Mouse (Mus musculus): ENCODE results near the gene Copz1. TPM values are rescaled to one million over a fixed set of nuclear protein-coding genes. Genes with fewer than 3 reads are reported as not detected.

The Copz1 gene
- 35.9 and 39.4 TPM in 2 replicates for polyA plus RNA-seq (2012)

GRCm38 (mm10) chr15:103272419-103273279 is at the start of gene Copz1:
Copz1 (plus strand) TSS chr15:103272714.

GRCm38 (mm10) chr15:103239685-103240159 is 32.8 kb upstream of the Copz1 start, which contains the start of gene Cbx5:
Cbx5 (minus strand) TSS chr15:103239816.

DNA sequence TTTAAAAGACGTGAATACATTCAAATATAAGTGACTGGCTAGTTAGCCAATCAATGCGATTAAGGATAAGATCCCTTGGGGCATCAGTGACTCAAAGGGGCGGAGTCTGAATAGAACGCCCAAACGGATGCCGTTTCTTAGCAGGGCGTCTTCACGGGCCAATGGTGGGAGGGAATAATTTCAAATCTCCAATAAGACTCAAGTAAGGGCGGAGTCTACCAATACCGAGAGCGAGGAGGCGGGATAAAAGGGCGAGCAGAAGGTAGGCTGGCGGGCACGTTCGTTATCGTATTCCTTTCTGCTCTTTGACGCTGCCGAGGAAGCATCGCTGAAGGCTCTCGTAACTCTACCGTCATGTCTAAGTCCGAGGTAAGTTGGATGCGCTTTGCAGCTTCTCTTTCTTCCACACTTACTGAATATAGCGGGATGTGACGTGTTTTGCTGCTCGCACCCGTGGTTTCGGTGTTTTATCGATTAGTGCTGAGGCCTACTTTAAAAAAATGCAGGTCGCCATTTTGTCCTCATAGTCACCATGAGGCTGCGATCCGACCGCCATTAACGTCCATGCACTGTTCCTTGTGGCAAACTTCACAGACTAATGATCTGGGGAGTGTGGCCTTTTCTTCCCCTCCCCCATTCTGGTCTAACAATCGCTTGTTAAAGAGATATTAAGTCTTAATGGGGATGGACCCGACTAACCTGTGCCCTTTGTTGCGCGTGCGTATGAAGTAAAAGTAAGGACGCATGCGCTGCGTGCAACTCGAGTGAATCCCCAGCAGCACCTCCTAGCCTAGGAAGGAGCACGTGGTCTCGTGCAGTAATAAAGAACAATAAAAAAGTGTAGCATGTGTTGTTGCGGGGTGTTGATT is 32.1 kb upstream of the Copz1 start, which contains the start of gene Hnrnpa1:
Gene Hnrnpa1 (plus strand): TSS at position 273 of the 869 bp plus-strand sequence.

DNA sequence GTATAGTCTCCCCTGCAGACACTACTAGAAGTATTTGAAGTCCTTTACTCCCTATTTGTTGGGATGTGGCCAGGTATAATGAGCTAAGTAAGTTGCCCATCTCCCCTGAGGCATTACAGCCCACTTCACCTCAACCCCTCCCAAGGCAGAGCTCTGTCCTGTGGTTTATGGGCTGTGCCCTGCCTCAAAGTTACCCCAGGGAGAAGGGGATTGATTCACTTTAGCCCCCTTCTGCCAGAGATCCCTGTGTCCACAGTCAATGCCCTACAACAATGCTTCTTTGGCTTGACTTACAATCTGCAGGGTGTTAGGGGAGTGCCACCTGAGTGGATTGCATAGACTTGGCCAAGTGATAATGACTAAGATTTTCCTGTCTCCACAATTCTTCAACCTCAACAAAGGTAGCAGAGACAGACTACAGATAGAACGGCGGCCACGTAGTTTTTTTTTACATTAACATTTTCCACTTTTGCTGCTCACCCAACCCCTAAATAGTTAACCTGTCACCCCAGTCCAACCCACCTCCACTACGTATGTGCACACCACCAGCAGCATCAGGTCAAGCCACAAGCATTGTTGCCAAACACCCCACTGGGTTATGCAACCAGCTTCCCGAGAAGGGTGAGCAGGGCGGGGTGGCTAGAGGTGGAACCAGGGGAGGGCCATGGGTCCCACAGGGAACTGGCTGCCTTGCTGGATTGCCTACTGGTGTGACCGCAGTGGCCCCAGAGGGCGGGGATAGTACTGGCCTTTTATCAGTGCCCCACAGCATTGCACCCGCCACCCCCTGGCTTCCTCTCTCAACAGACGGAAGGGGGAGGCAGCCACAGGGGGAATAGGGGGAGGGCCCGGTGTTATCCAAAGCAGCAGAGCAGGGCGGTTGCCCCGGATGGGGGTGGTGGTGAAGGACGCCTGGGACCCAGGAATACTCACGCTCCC is 14.5 kb upstream of the Copz1 start, which contains the start of gene Nfe2:
Gene Nfe2 (minus strand): TSS at position 614 of the 939 bp plus-strand sequence.

DNA sequence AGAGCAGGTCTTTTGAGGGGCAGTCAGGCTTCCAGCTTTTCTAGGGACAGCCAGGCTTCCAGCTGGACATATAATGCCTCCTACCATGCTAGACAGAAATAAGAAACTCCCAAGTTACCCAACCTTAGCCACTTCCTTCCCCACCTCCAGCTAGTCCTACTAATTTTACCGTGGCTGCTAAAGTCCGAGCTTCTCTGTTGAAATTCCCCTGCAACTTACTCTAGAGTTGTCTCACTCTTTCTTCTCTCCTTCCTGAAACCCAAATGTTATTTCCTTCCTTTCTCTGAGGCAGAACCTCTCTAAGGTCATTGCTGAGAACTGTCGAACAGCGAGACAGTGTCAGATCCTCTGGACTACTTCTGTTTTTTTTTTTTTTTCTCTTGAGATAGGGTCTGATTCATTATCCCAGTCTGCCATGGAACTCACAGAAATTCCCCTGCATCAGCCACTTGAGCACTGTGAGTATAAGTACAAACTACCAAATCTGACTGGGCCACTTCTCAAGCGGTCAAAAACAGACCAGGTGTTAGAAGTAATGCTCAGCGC is 37.9 kb downstream of the Copz1 start, which contains the start of gene Gpr84:
Gene Gpr84 (minus strand): TSS at position 248 of the 546 bp plus-strand sequence.

DNA sequence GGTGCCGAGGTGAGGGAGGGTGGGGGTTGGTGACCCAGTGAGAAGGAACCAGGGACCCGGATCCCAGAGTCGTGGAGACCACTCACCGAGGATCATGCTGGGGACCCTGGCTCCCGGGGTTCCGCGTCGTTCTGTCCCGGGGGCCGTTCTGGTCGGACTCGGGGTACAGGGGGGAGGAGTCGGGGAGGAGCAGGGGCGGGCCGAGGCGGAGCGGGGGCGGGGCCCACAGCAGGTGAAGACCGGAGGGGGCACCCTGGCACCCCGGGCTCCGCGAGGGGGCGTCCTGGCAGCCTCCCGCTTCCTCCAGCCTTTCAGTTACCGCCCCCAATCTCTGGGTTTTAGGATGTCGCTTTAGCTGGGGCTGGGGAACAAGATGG is 67.4 kb downstream of the Copz1 start, which contains the start of gene Zfp385a:
Gene Zfp385a (minus strand): TSS at position 133 of the 377 bp plus-strand sequence.

Other genes with a start within 250 kb of the Copz1 start
- gene Smug1, start 105.6 kb upstream of the Copz1 start, polyA plus RNA-seq (2012), result 0.66 and 1.4 TPM in 2 replicates
- gene Cbx5, start 32.9 kb upstream of the Copz1 start, polyA plus RNA-seq (2012), result 1.6 and 1.8 TPM in 2 replicates
- gene Hnrnpa1, start 32.3 kb upstream of the Copz1 start, polyA plus RNA-seq (2012), result 133 and 198 TPM in 2 replicates
- 84.3 and 91.5 TPM in 2 replicates for gene Nfe2, start 14.3 kb upstream of the Copz1 start, polyA plus RNA-seq (2012)
- gene Gpr84, start 37.9 kb downstream of the Copz1 start, polyA plus RNA-seq (2012), result 2.2 TPM in 2 replicates
- gene Zfp385a, start 67.4 kb downstream of the Copz1 start, polyA plus RNA-seq (2012), result 312 and 339 TPM in 2 replicates
- 39.3 and 41.5 TPM in 2 replicates for gene Itga5, start 94.0 kb downstream of the Copz1 start, polyA plus RNA-seq (2012)
- gene Gtsf1, start 157.8 kb downstream of the Copz1 start, polyA plus RNA-seq (2012), result not detected in 2 replicates
- gene Gtsf2, start 175.8 kb downstream of the Copz1 start, polyA plus RNA-seq (2012), result not detected in 2 replicates
- gene Nckap1l, start 181.1 kb downstream of the Copz1 start, polyA plus RNA-seq (2012), result 20.6 and 30.3 TPM in 2 replicates
- 4.4 and 8.3 TPM in 2 replicates for gene Pde1b, start 230.3 kb downstream of the Copz1 start, polyA plus RNA-seq (2012)